Mouse (Mus musculus) CH12.LX (cell line): ENCODE measurements around the gene I0C0044D17Rik. TPM values are rescaled to one million over a fixed set of nuclear protein-coding genes. Genes with fewer than 3 reads are reported as not detected.

ENCODE experiments used
- DNase-seq: peaks from one replicate; pipeline ENCODE4 v3.0.0-alpha.2; 2013; ENCODE audit errors: extremely low read depth
- H3K27ac ChIP-seq: 2 replicates; pipeline ENCODE4 v1.5.1; 2012; ENCODE audit warnings: low read depth, mild to moderate bottlenecking, control low read depth, moderate library complexity; ENCODE audit not compliant: insufficient read depth
- H3K27me3 ChIP-seq: replicated peaks from 2 replicates; pipeline ENCODE3; 2012; ENCODE audit warnings: inconsistent platforms
- H3K36me3 ChIP-seq, 2 experiments: replicated peaks in 1 of 2; 2 replicates each; pipeline versions ENCODE3 to v1.6.1; 2012; ENCODE audit warnings: inconsistent platforms in 1 of 2, low read length in 1 of 2, mild to moderate bottlenecking in 1 of 2, mixed read lengths in 1 of 2, moderate library complexity in 1 of 2; ENCODE audit not compliant: control insufficient read depth in 1 of 2, insufficient read depth in 1 of 2
- H3K4me1 ChIP-seq, 2 experiments: 2 replicates each; pipeline ENCODE4 v1.6.1; 2012; ENCODE audit warnings: inconsistent platforms in 1 of 2, moderate library complexity in 1 of 2; ENCODE audit not compliant: insufficient read depth in 2 of 2, control insufficient read depth in 1 of 2
- H3K4me2 ChIP-seq: 2 replicates; pipeline ENCODE4 v1.6.1; 2012; ENCODE audit warnings: low read depth, mild to moderate bottlenecking, control low read depth; ENCODE audit not compliant: poor library complexity, insufficient read depth, severe bottlenecking
- H3K4me3 ChIP-seq, 3 experiments: fragments of 150-350 bp in 1 of 3; sonication (generic) in 1 of 3; replicated peaks in 1 of 3; 2 replicates each; pipeline versions ENCODE3 to v1.5.1; 2011 to 2012; ENCODE audit warnings: low read depth in 2 of 3, low read length in 2 of 3, mild to moderate bottlenecking in 2 of 3, moderate library complexity in 2 of 3, control low read depth in 1 of 3, improper control_type of control experiment in 1 of 3, inconsistent platforms in 1 of 3, mixed read lengths in 1 of 3; ENCODE audit not compliant: poor library complexity in 1 of 3
- H3K79me2 ChIP-seq: replicated peaks from 2 replicates; pipeline ENCODE4 v1.6.1; 2012; ENCODE audit warnings: mild to moderate bottlenecking, moderate library complexity; ENCODE audit not compliant: control insufficient read depth, poor library complexity, insufficient read depth, severe bottlenecking; ENCODE audit errors: extremely low read depth
- H3K9ac ChIP-seq: 2 replicates; pipeline ENCODE4 v1.6.1; 2012; ENCODE audit warnings: low read depth, mild to moderate bottlenecking, control low read depth, moderate library complexity; ENCODE audit not compliant: insufficient read depth
- H3K9me3 ChIP-seq: replicated peaks from 2 replicates; pipeline ENCODE3; 2012; ENCODE audit warnings: low read length, inconsistent platforms, mixed read lengths
- CHD1 ChIP-seq: IDR thresholded peaks from 2 replicates; pipeline ENCODE4 v1.6.1; 2012; ENCODE audit warnings: low read depth, low read length, improper control_type of control experiment, inconsistent platforms
- CTCF ChIP-seq, 2 experiments: IDR thresholded peaks in 1 of 2; conservative IDR thresholded peaks in 1 of 2; 2 replicates each; pipeline ENCODE4 v1.5.1; 2011 to 2012; ENCODE audit warnings: low read depth in 2 of 2, low read length in 2 of 2, improper control_type of control experiment in 1 of 2, inconsistent platforms in 1 of 2, mild to moderate bottlenecking in 1 of 2, moderate library complexity in 1 of 2
- ETS1 ChIP-seq: conservative IDR thresholded peaks from 2 replicates; pipeline ENCODE4 v1.6.1; 2012; ENCODE audit warnings: low read depth, mild to moderate bottlenecking, inconsistent platforms, low read length, improper control_type of control experiment, moderate library complexity
- IRF4 ChIP-seq: IDR thresholded peaks from 2 replicates; pipeline ENCODE4 v1.6.1; 2014; ENCODE audit warnings: low read depth, mild to moderate bottlenecking, inconsistent platforms, low read length, improper control_type of control experiment
- JUND ChIP-seq: conservative IDR thresholded peaks from 2 replicates; pipeline ENCODE4 v1.6.1; 2011; ENCODE audit warnings: low read depth, low read length, improper control_type of control experiment
- MAZ ChIP-seq: IDR thresholded peaks from 2 replicates; pipeline ENCODE4 v1.6.1; 2012; ENCODE audit warnings: low read depth, mild to moderate bottlenecking, inconsistent platforms, low read length, improper control_type of control experiment, moderate library complexity
- MEF2A ChIP-seq: IDR thresholded peaks from 2 replicates; pipeline ENCODE4 v1.6.1; 2014; ENCODE audit warnings: low read depth, mild to moderate bottlenecking, inconsistent platforms, low read length, improper control_type of control experiment, borderline replicate concordance
- MXI1 ChIP-seq: IDR thresholded peaks from 2 replicates; pipeline ENCODE4 v1.6.1; 2011; ENCODE audit warnings: mild to moderate bottlenecking, low read depth, low read length, improper control_type of control experiment
- MYC ChIP-seq: IDR thresholded peaks from 2 replicates; pipeline ENCODE4 v1.6.1; 2011; ENCODE audit warnings: low read depth, mild to moderate bottlenecking, improper control_type of control experiment, low read length
- NRF1 ChIP-seq: IDR thresholded peaks from 2 replicates; pipeline ENCODE4 v1.6.1; 2014; ENCODE audit warnings: low read depth, mild to moderate bottlenecking, inconsistent platforms, low read length, improper control_type of control experiment, moderate library complexity
- SMC3 ChIP-seq: IDR thresholded peaks from 2 replicates; pipeline ENCODE4 v1.6.1; 2011; ENCODE audit warnings: low read depth, low read length, improper control_type of control experiment
- TCF12 ChIP-seq: IDR thresholded peaks from 2 replicates; pipeline ENCODE4 v1.6.1; 2014; ENCODE audit warnings: low read depth, mild to moderate bottlenecking, inconsistent platforms, low read length, improper control_type of control experiment
- ZC3H11A ChIP-seq: IDR thresholded peaks from 2 replicates; pipeline ENCODE4 v1.6.1; 2012; ENCODE audit warnings: low read depth, mild to moderate bottlenecking, inconsistent platforms, low read length, improper control_type of control experiment
- ZKSCAN1 ChIP-seq: IDR thresholded peaks from 2 replicates; pipeline ENCODE4 v1.6.1; 2012; ENCODE audit warnings: low read depth, inconsistent platforms, low read length, improper control_type of control experiment, borderline replicate concordance
- ZMIZ1 ChIP-seq: IDR thresholded peaks from 2 replicates; pipeline ENCODE4 v1.6.1; 2012; ENCODE audit warnings: low read depth, mild to moderate bottlenecking, inconsistent platforms, low read length, improper control_type of control experiment
- ZNF384 ChIP-seq: IDR thresholded peaks from 2 replicates; pipeline ENCODE4 v1.6.1; 2012; ENCODE audit warnings: low read depth, low read length, improper control_type of control experiment, inconsistent platforms
- dilution Hi-C: fragments of 300-500 bp; cut with MboI; formaldehyde crosslinking; loops from 2 replicates; pipeline ENCODE4 v1.14.3; 2020; ENCODE audit warnings: low sequenced_read_pairs; ENCODE audit not compliant: extremely low pct_unique_long_range_greater_than_20kb, extremely low pct_ligation_motif_present
- in situ Hi-C: fragments of 300-500 bp; cut with MboI; formaldehyde crosslinking; loops from 3 replicates; pipeline ENCODE4 v1.14.3; 2019; ENCODE audit warnings: low sequenced_read_pairs, low pct_ligation_motif_present, low pct_unique_long_range_greater_than_20kb, mixed read lengths
- polyA plus RNA-seq: library from polyadenylated mRNA; unstranded; fragments of >175 nt; gene quantifications from 2 replicates; pipeline ENCODE4 v1.2.1, GENCODE M21; 2012; ENCODE audit warnings: low read depth; ENCODE audit not compliant: insufficient read length
- total RNA-seq, 2 experiments: library from RNA; depleted of rRNA; stranded (reverse); fragments of 300-350 nt in 1 of 2; fragments of >200 nt in 1 of 2; gene quantifications; 2 replicates each; pipeline ENCODE4 v1.2.3; 2012 to 2014

I0C0044D17Rik gene
- total and polyA plus RNA-seq, 3 experiments: not detected

DNA sequence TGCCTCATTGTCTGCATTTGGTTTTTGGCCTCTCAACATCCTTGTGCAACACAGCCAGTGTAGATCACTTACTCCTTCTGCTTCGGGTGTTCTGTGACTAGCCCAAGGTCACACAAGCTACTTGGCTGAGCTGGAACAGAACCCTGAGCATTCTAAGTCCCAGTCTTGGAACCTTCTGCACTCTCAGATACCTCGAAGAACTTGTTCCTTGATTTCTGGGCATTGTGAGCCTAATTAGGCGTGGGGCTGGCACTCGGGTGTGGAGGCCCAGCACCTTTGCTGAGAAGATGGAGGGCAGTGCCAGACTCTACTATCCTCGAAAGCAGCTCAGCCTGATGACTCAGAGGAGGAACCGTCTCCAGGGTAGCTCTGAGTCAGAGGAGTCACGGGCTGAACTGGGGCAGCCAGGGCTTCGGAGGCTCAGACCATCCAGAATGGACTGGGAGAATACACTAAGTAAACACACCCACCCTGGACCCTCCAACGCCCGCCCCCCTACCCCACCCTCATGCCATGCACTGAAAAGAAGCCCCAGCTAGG, 4.4 kb downstream of the I0C0044D17Rik start:
- Histone ChIP-seq H3K9ac (no peak overlapping the region), H3K36me3 (no peaks in the 10 kb centered on the region), H3K27me3 (no peaks in the 10 kb centered on the region), H3K79me2 (no peaks in the 10 kb centered on the region), H3K9me3 (peaks cover 79% of the 10 kb centered on the region), H3K4me1 (no peaks in the 10 kb centered on the region), H3K4me2 (no peak overlapping the region), H3K27ac (no peak overlapping the region), H3K4me3 (no peak overlapping the region)
- TF ChIP-seq TCF12 (no peak), ZNF384 (no peak), NRF1 (no peak), MEF2A (no peak), ZC3H11A (no peak), MYC (no peak), ZMIZ1 (no peak), CTCF (conservative IDR thresholded peaks at IDR 0.05 in 1 of 2, IDR thresholded peaks at IDR 0.05 in 1 of 2; ENCODE audit: low read depth in 2 of 2, low read length in 2 of 2) (no peak), MAZ (no peak), SMC3 (no peak), JUND (no peak), ZKSCAN1 (no peak), CHD1 (no peak), MXI1 (no peak), IRF4 (no peak)
- dilution Hi-C loops (no loop called here), in situ Hi-C loops (no loop called here)
- DNase-seq: no peak

DNA sequence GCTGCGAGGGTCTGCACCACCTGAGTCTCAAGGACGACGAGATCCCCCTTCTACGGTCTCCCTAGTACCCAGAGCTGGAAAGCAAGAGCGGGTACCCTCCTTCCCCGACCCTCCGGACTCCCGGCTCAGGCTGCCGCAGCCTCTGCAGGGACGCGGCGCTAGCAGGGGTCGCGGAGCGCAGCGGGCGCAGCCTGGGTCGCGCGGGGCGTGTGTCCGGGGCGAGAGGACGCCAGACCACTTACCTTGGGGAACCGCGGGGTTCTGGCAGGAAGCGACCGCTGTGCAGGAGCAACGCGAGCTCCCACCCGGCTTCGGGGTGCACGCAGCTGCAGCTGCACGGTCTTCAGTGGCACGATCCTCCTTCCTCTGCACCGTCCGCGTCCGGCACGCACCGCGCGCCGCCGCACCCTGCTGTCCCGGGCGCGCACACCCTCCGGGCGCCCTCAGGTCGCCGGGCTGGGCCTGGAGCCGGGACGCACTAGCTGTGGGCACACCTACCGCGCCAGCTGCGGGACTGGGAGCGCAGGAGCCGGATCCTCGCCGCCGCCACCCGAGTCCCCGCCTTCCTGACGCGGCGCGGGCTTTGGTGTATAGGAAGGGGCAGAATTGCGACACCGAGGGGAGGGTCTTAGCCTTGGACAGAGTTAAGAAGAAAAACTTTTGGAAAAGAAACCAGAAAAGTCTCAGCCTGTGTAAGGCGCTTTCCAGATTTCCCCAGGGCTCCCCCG, 6.3 kb downstream of the I0C0044D17Rik start, which contains the start of gene Kank4:
Gene Kank4, minus strand, starts transcription at position 354 of the 728 bp plus-strand sequence.
- no peak for TF ChIP-seq JUND
- TF ChIP-seq NRF1: no peak
- TF ChIP-seq ETS1: no peak
- TF ChIP-seq, all 38 proteins: peak for 0
- Histone ChIP-seq H3K27me3 (no peaks in the 10 kb centered on the region), H3K79me2 (no peaks in the 10 kb centered on the region), H3K4me1 (no peaks in the 10 kb centered on the region), H3K4me3 (no peak within 1 kb of the TSS), H3K27ac (no peak within 1 kb of the TSS), H3K4me2 (no peak within 1 kb of the TSS), H3K9me3 (peaks cover 85% of the 10 kb centered on the region), H3K9ac (no peak within 1 kb of the TSS), H3K36me3 (no peaks in the 10 kb centered on the region)
- DNase-seq: no peak
- in situ Hi-C loops (no loop called here), dilution Hi-C loops (no loop called here)
